Comparison of ENCODE assay signal across 26 mouse cellular contexts in the genomic region with DNA sequence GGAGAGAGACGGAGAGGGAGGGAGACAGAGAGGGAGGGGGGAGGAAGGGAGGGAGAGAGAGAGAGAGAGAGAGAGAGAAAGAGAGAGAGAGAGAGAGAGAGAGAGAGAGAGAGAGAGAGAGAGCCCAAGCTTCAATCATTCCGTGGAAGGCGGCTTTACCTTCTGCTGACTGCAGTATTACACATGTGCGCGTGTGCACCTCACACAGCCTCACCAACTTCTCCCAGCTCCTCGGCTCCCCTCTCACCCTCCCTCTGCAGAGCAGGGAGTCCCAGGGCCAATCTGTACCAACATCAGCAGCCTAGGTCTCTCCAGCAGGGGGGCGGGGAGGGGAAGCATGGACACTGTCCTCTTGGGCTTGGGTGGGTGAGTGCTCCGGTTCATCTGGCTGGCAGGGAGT. TPM values are rescaled to one million over a fixed set of nuclear protein-coding genes. Genes with fewer than 3 reads are reported as not detected.
DNase-seq lines count a peak whose midpoint lies in the region; ATAC-seq and TF ChIP-seq lines count a peak whose summit lies in the region.
"Had no signal": no experiment of that assay in that cellular context is flagged by ENCODE, and none has a peak within 500 bp of the region (broad histone marks: within the 10 kb centered on the region; RNA-seq: fewer than 3 reads in every experiment).

No protein-coding gene starts in this region.

- TF ChIP-seq CTCF in forebrain, postnatal 0 days (IDR thresholded peaks at IDR 0.05; ENCODE audit: low read depth), result no peak
- no peak for TF ChIP-seq CTCF in midbrain, postnatal 0 days (IDR thresholded peaks at IDR 0.05)

- no peak overlapping the region for H3K9ac ChIP-seq in forebrain, postnatal 0 days
- no peak overlapping the region; the same call in 1 of the 2 replicates for H3K9ac ChIP-seq in forebrain, embryonic 12.5 days
- no peak overlapping the region for H3K9ac ChIP-seq in midbrain, postnatal 0 days (replicated peaks; ENCODE audit: low read length, poor library complexity, severe bottlenecking)
- H3K9ac ChIP-seq in midbrain, embryonic 15.5 days, result no peak overlapping the region
- H3K9ac ChIP-seq: heart, embryonic 15.5 days; hindbrain, embryonic 13.5 days had no signal

- no peak overlapping the region for H3K27ac ChIP-seq in forebrain, postnatal 0 days (ENCODE audit: low read depth, low read length)
- H3K27ac ChIP-seq in forebrain, embryonic 12.5 days, result no peak overlapping the region
- H3K27ac ChIP-seq in midbrain, postnatal 0 days (ENCODE audit: low read depth, low read length), result no peak overlapping the region
- H3K27ac ChIP-seq in midbrain, embryonic 15.5 days, result no peak overlapping the region
- H3K27ac ChIP-seq: heart, adult 2 months; heart, embryonic 15.5 days; hindbrain, embryonic 13.5 days had no signal

- no peaks in the 10 kb centered on the region for H3K36me3 ChIP-seq in forebrain, postnatal 0 days (ENCODE audit: insufficient read depth)
- no peaks in the 10 kb centered on the region for H3K36me3 ChIP-seq in forebrain, embryonic 12.5 days (replicated peaks)
- no peaks in the 10 kb centered on the region for H3K36me3 ChIP-seq in midbrain, postnatal 0 days (ENCODE audit: insufficient read depth, low read length)
- no peaks in the 10 kb centered on the region for H3K36me3 ChIP-seq in midbrain, embryonic 15.5 days (replicated peaks)
- H3K36me3 ChIP-seq: G1E; heart, embryonic 15.5 days; hindbrain, embryonic 13.5 days had no signal

- no peak for DNase-seq in forebrain, postnatal 0 days
- no peak for DNase-seq in midbrain, postnatal 0 days (ENCODE audit: low spot score)
- no peak for DNase-seq in layer of hippocampus, postnatal 14 days (ENCODE audit: low spot score in 2 of 2)
- DNase-seq: adrenal gland, postnatal 10 days; B cell, adult 2 months; cerebellum, adult 11-12 months; cerebellum, adult 9-10 months; cerebellum, postnatal 25 days; gastrocnemius, postnatal 14 days; heart, adult 2 months; heart, postnatal 14 days had no signal

- H3K9me3 ChIP-seq in forebrain, postnatal 0 days (ENCODE audit: low read length), result no peaks in the 10 kb centered on the region
- H3K9me3 ChIP-seq in forebrain, embryonic 12.5 days, result no peaks in the 10 kb centered on the region
- no peaks in the 10 kb centered on the region for H3K9me3 ChIP-seq in midbrain, postnatal 0 days (ENCODE audit: low read length)
- H3K9me3 ChIP-seq in midbrain, embryonic 15.5 days, result no peaks in the 10 kb centered on the region
- H3K9me3 ChIP-seq: heart, embryonic 15.5 days; hindbrain, embryonic 13.5 days had no signal

- no peak overlapping the region for H3K4me2 ChIP-seq in forebrain, postnatal 0 days (ENCODE audit: low read depth)
- H3K4me2 ChIP-seq in forebrain, embryonic 12.5 days, result no peak overlapping the region
- no peak overlapping the region for H3K4me2 ChIP-seq in midbrain, postnatal 0 days (ENCODE audit: low read depth, low read length, poor library complexity, severe bottlenecking)
- H3K4me2 ChIP-seq in midbrain, embryonic 15.5 days, result no peak overlapping the region
- H3K4me2 ChIP-seq: heart, embryonic 11.5 days; heart, embryonic 15.5 days; hindbrain, embryonic 13.5 days had no signal

- ATAC-seq in forebrain, postnatal 0 days, result peak; percentile 55; the same call in 1 of the 2 replicates
- ATAC-seq in forebrain, embryonic 12.5 days (ENCODE audit: low FRiP score), result no peak
- peak; percentile 34; the same call in 1 of the 2 replicates for ATAC-seq in midbrain, postnatal 0 days (ENCODE audit: low FRiP score)
- ATAC-seq in midbrain, embryonic 15.5 days (replicated peaks), result no peak
- 0 out of 2 replicates have a peak, but pooled peaks have one; percentile 23 for ATAC-seq in megakaryocyte progenitor cell, adult 5-6 weeks (replicated peaks; ENCODE audit: poor library complexity)
- no peak for ATAC-seq in erythroid progenitor cell, adult 5-6 weeks (replicated peaks; ENCODE audit: low FRiP score, poor library complexity, severe bottlenecking)
- ATAC-seq: CD4-positive, CD25-positive, alpha-beta regulatory T cell, adult 4 months; forebrain, embryonic 14.5 days had no signal

- 32% methylated on average over 8 of the region's 8 CpGs for whole genome bisulfite sequencing in forebrain, postnatal 0 days
- WGBS in forebrain, embryonic 12.5 days, result 25% methylated on average over 8 of the region's 8 CpGs
- WGBS in midbrain, postnatal 0 days, result 32% methylated on average over 7 of the region's 8 CpGs
- WGBS in midbrain, embryonic 15.5 days, result 36% methylated on average over 8 of the region's 8 CpGs

- H3K4me3 ChIP-seq in forebrain, postnatal 0 days (ENCODE audit: low read depth, low read length), result no peak overlapping the region
- H3K4me3 ChIP-seq in forebrain, embryonic 12.5 days (replicated peaks), result no peak overlapping the region
- no peak overlapping the region for H3K4me3 ChIP-seq in midbrain, postnatal 0 days (ENCODE audit: low read depth, low read length)
- H3K4me3 ChIP-seq in midbrain, embryonic 15.5 days, result no peak overlapping the region
- H3K4me3 ChIP-seq: heart, adult 2 months; heart, embryonic 15.5 days; hindbrain, embryonic 13.5 days had no signal

- no peaks in the 10 kb centered on the region for H3K4me1 ChIP-seq in forebrain, postnatal 0 days (ENCODE audit: insufficient read depth)
- no peaks in the 10 kb centered on the region for H3K4me1 ChIP-seq in forebrain, embryonic 12.5 days
- no peaks in the 10 kb centered on the region for H3K4me1 ChIP-seq in midbrain, postnatal 0 days (ENCODE audit: insufficient read depth, low read length)
- H3K4me1 ChIP-seq in midbrain, embryonic 15.5 days, result no peaks in the 10 kb centered on the region
- H3K4me1 ChIP-seq: heart, embryonic 15.5 days; hindbrain, embryonic 13.5 days had no signal

- peaks cover 7% of the 10 kb centered on the region; the same call in 1 of the 2 replicates for H3K27me3 ChIP-seq in forebrain, postnatal 0 days (ENCODE audit: insufficient read depth, low read length)
- peaks cover 33% of the 10 kb centered on the region for H3K27me3 ChIP-seq in forebrain, embryonic 12.5 days
- H3K27me3 ChIP-seq in midbrain, postnatal 0 days (ENCODE audit: insufficient read depth, low read length), result 0 out of 2 replicates have a peak, but pooled peaks cover 8% of the 10 kb centered on the region
- peaks cover 10% of the 10 kb centered on the region; the same call in 1 of the 2 replicates for H3K27me3 ChIP-seq in midbrain, embryonic 15.5 days (replicated peaks)

RNA-seq across cellular contexts. Expression of a gene that starts 2.4 kb away (rescaled TPM):
- 0.77 TPM in 1 of 2 replicates, not detected in the other for total RNA-seq in forebrain, postnatal 0 days (2014; rRNA removed)
- 0.27 TPM in 1 of 2 replicates, not detected in the other for polyA plus RNA-seq in forebrain, postnatal 0 days (2015; fragmentation: Nextera tagmentation; extraction: Ambion mirVana)
- not detected in 2 replicates for polyA plus RNA-seq in forebrain, embryonic 12.5 days (2016; fragmentation: Nextera tagmentation; extraction: Ambion mirVana)
- total RNA-seq in midbrain, postnatal 0 days (2014; rRNA removed), result 0.93 and 3.5 TPM in 2 replicates
- 0.15 and 0.37 TPM in 2 replicates for polyA plus RNA-seq in midbrain, postnatal 0 days (2015; fragmentation: Nextera tagmentation; extraction: Ambion mirVana)
- polyA plus RNA-seq in midbrain, embryonic 15.5 days (2015; fragmentation: Nextera tagmentation; extraction: Ambion mirVana), result not detected in 2 replicates
- not detected in 2 replicates for total RNA-seq in megakaryocyte progenitor cell, adult 5-6 weeks (2015)
- total RNA-seq in megakaryocyte progenitor cell, adult 5-6 weeks (2017), result not detected in 2 replicates
- under 1 TPM; 0.76 to 0.81 TPM for total RNA-seq in layer of hippocampus, postnatal 14 days (2021)
- total RNA-seq in erythroid progenitor cell, adult 5-6 weeks (2015; ENCODE audit: low replicate concordance), result not detected in 2 replicates
- total RNA-seq in erythroid progenitor cell, adult 5-6 weeks (2017; ENCODE audit: low replicate concordance), result not detected in 2 replicates
- total RNA-seq: adrenal gland, postnatal 10 days; adrenal gland, postnatal 4 days; G1E; gastrocnemius, adult 18-20 months; gastrocnemius, postnatal 14 days; heart, adult 2 months; heart, postnatal 14 days; hematopoietic stem cell, adult 5-6 weeks had no signal
- polyA plus RNA-seq: CD4-positive, CD25-positive, alpha-beta regulatory T cell, adult 4 months; forebrain, embryonic 14.5 days; G1E; gonadal fat pad, adult 2 months; heart, adult 2 months; heart, embryonic 11.5 days; heart, embryonic 15.5 days; hindbrain, embryonic 13.5 days; intestine, embryonic 16.5 days had no signal

RNA-seq across cellular contexts. Expression of a gene that starts 13.4 kb away (rescaled TPM):
- total RNA-seq in forebrain, postnatal 0 days (2014; rRNA removed), result 38.1 and 40.9 TPM in 2 replicates
- polyA plus RNA-seq in forebrain, postnatal 0 days (2015; fragmentation: Nextera tagmentation; extraction: Ambion mirVana), result 23.8 and 27.3 TPM in 2 replicates
- 71.8 and 75.5 TPM in 2 replicates for polyA plus RNA-seq in forebrain, embryonic 12.5 days (2016; fragmentation: Nextera tagmentation; extraction: Ambion mirVana)
- total RNA-seq in midbrain, postnatal 0 days (2014; rRNA removed), result 29.4 and 41.3 TPM in 2 replicates
- polyA plus RNA-seq in midbrain, postnatal 0 days (2015; fragmentation: Nextera tagmentation; extraction: Ambion mirVana), result 23.4 and 25.0 TPM in 2 replicates
- polyA plus RNA-seq in midbrain, embryonic 15.5 days (2015; fragmentation: Nextera tagmentation; extraction: Ambion mirVana), result 38.9 and 41.3 TPM in 2 replicates
- 26.1 and 27.2 TPM in 2 replicates for total RNA-seq in megakaryocyte progenitor cell, adult 5-6 weeks (2015)
- 55.6 and 67.3 TPM in 2 replicates for total RNA-seq in megakaryocyte progenitor cell, adult 5-6 weeks (2017)
- total RNA-seq in layer of hippocampus, postnatal 14 days (2021), result 10 to 100 TPM; 35.4 to 39.2 TPM
- 32.3 and 32.8 TPM in 2 replicates for total RNA-seq in erythroid progenitor cell, adult 5-6 weeks (2015; ENCODE audit: low replicate concordance)
- 57.9 and 58.0 TPM in 2 replicates for total RNA-seq in erythroid progenitor cell, adult 5-6 weeks (2017; ENCODE audit: low replicate concordance)

RNA-seq across cellular contexts. Expression of a gene that starts 58.9 kb away (rescaled TPM):
- 0.67 TPM in 1 of 2 replicates, not detected in the other for total RNA-seq in forebrain, postnatal 0 days (2014; rRNA removed)
- not detected in 2 replicates for polyA plus RNA-seq in forebrain, postnatal 0 days (2015; fragmentation: Nextera tagmentation; extraction: Ambion mirVana)
- polyA plus RNA-seq in forebrain, embryonic 12.5 days (2016; fragmentation: Nextera tagmentation; extraction: Ambion mirVana), result not detected in 2 replicates
- total RNA-seq in midbrain, postnatal 0 days (2014; rRNA removed), result not detected in 2 replicates
- 0.37 TPM in 1 of 2 replicates, not detected in the other for polyA plus RNA-seq in midbrain, postnatal 0 days (2015; fragmentation: Nextera tagmentation; extraction: Ambion mirVana)
- 0.26 TPM in 1 of 2 replicates, not detected in the other for polyA plus RNA-seq in midbrain, embryonic 15.5 days (2015; fragmentation: Nextera tagmentation; extraction: Ambion mirVana)
- not detected in 2 replicates for total RNA-seq in megakaryocyte progenitor cell, adult 5-6 weeks (2015)
- not detected in 2 replicates for total RNA-seq in megakaryocyte progenitor cell, adult 5-6 weeks (2017)
- total RNA-seq in layer of hippocampus, postnatal 14 days (2021), result not detected
- total RNA-seq in erythroid progenitor cell, adult 5-6 weeks (2015; ENCODE audit: low replicate concordance), result not detected in 2 replicates
- total RNA-seq in erythroid progenitor cell, adult 5-6 weeks (2017; ENCODE audit: low replicate concordance), result not detected in 2 replicates
- total RNA-seq: adrenal gland, postnatal 10 days; adrenal gland, postnatal 4 days; G1E; gastrocnemius, adult 18-20 months; gastrocnemius, postnatal 14 days; heart, adult 2 months; heart, postnatal 14 days; hematopoietic stem cell, adult 5-6 weeks had no signal
- polyA plus RNA-seq: forebrain, embryonic 14.5 days; G1E; heart, adult 2 months; heart, embryonic 11.5 days; heart, embryonic 15.5 days; hindbrain, embryonic 13.5 days; intestine, embryonic 16.5 days had no signal

Comparison
In these comparisons a context has a peak if more than half of its experiments do, and no peak if none do; other contexts are left out.
1. ATAC-seq: peak in forebrain, postnatal 0 days (single experiment), midbrain, postnatal 0 days (single experiment) and megakaryocyte progenitor cell, adult 5-6 weeks (single experiment); none in forebrain, embryonic 12.5 days (single experiment), midbrain, embryonic 15.5 days (single experiment) and erythroid progenitor cell, adult 5-6 weeks (single experiment).